Mouse (Mus musculus): ENCODE results near the gene Gng12.
"Not testable (repeated sequence)": the region's sequence is repeated elsewhere in the genome, so short reads cannot be mapped to it uniquely, and the experiment has no call there.

The Gng12 gene

GRCm38 (mm10) chr6:67030846-67031245 lies 134.6 kb downstream of the Gng12 start:
- DNase-seq: no peak

- not testable (repeated sequence) for DNase-seq
These were observed 136.4 kb downstream of the Gng12 start for GRCm38 (mm10) chr6:67032551-67032950.

- DNase-seq: not testable (repeated sequence)
These were observed 136.8 kb downstream of the Gng12 start for GRCm38 (mm10) chr6:67032972-67033371.

- no peak for DNase-seq
These were observed 137.4 kb downstream of the Gng12 start for GRCm38 (mm10) chr6:67033604-67034003.

- DNase-seq: no peak
These were observed 138.3 kb downstream of the Gng12 start for GRCm38 (mm10) chr6:67034331-67035130.

- DNase-seq: peak; percentile 18
These were observed 139.4 kb downstream of the Gng12 start for GRCm38 (mm10) chr6:67035388-67036299.

- peak; percentile 83 for DNase-seq
These were observed 140.2 kb downstream of the Gng12 start for GRCm38 (mm10) chr6:67036356-67036811.

- peak; percentile 97 for DNase-seq
These were observed 140.8 kb downstream of the Gng12 start, which contains the start of gene Gadd45a for GRCm38 (mm10) chr6:67036837-67037628. Gadd45a (minus strand) TSS chr6:67037457.

GRCm38 (mm10) chr6:67038964-67039363 lies 142.8 kb downstream of the Gng12 start:
- DNase-seq: no peak

- no peak for DNase-seq
These were observed 144.8 kb downstream of the Gng12 start for GRCm38 (mm10) chr6:67040904-67041410.

GRCm38 (mm10) chr6:67045424-67045823 lies 149.2 kb downstream of the Gng12 start:
- DNase-seq: no peak

GRCm38 (mm10) chr6:67046937-67047336 lies 150.7 kb downstream of the Gng12 start:
- no peak for DNase-seq

GRCm38 (mm10) chr6:67048052-67048691 lies 152.0 kb downstream of the Gng12 start:
- DNase-seq: no peak

- DNase-seq: no peak
These were observed 152.9 kb downstream of the Gng12 start for GRCm38 (mm10) chr6:67048880-67049694.

GRCm38 (mm10) chr6:67049695-67050038 lies 153.5 kb downstream of the Gng12 start:
- no peak for DNase-seq

GRCm38 (mm10) chr6:67050063-67050462 lies 153.9 kb downstream of the Gng12 start:
- DNase-seq: no peak

GRCm38 (mm10) chr6:67056108-67056888 lies 160.1 kb downstream of the Gng12 start:
- no peak for DNase-seq

GRCm38 (mm10) chr6:67056889-67057564 lies 160.8 kb downstream of the Gng12 start:
- DNase-seq: no peak

GRCm38 (mm10) chr6:67057574-67057973 lies 161.4 kb downstream of the Gng12 start:
- no peak for DNase-seq
